Mouse (Mus musculus) cortical plate, adult 2 months (tissue): ENCODE results near the gene Gls2.

ENCODE experiments used
- CTCF ChIP-seq: fragments of 200-500 bp; IDR thresholded peaks from 2 replicates; pipeline ENCODE4 v1.5.1; 2011; ENCODE audit warnings: mild to moderate bottlenecking, control low read depth, low read length; ENCODE audit not compliant: insufficient read depth; ENCODE audit errors: extremely low read depth
- POLR2A ChIP-seq: fragments of 200-500 bp; IDR thresholded peaks from 2 replicates; pipeline ENCODE4 v1.6.1; 2011; ENCODE audit warnings: mild to moderate bottlenecking, low read length, control low read depth; ENCODE audit not compliant: insufficient read depth; ENCODE audit errors: extremely low read depth

GRCm38 (mm10) chr10:128209311-128210009 lies 15.2 kb downstream of the Gls2 start:
- TF ChIP-seq CTCF: no peak
- TF ChIP-seq POLR2A: no peak
